Mouse (Mus musculus) E14TG2a.4 (cell line): ENCODE measurements at regions not wholly inside any gene's neighbourhood (a gene's known extent, or its start where the extent isn't known, plus 50 kb on each side); places are given as distances from the start of the nearest gene placed in this dataset.
A peak's percentile ranks its signal among the peaks of the same experiment; 100 is the strongest.

ENCODE experiments used
- H3K27me3 ChIP-seq: 2 replicates; pipeline ENCODE4 v1.6.1; 2014; ENCODE audit warnings: low read length, control low read depth; ENCODE audit not compliant: insufficient read depth
- H3K36me3 ChIP-seq: 2 replicates; pipeline ENCODE4 v1.6.1; 2014; ENCODE audit warnings: low read length, control low read depth; ENCODE audit not compliant: insufficient read depth
- H3K4me1 ChIP-seq: replicated peaks from 2 replicates; pipeline ENCODE4 v1.6.1; 2014; ENCODE audit warnings: low read depth, low read length, control low read depth
- H3K4me3 ChIP-seq: replicated peaks from 2 replicates; pipeline ENCODE4 v1.5.1; 2014; ENCODE audit warnings: mild to moderate bottlenecking, low read length
- H3K9me3 ChIP-seq: 2 replicates; pipeline ENCODE4 v1.6.1; 2014; ENCODE audit warnings: low read length, control low read depth
- CTCF ChIP-seq: conservative IDR thresholded peaks from 2 replicates; pipeline ENCODE4 v1.5.1; 2014; ENCODE audit warnings: low read length
- NANOG ChIP-seq: IDR thresholded peaks from 2 replicates; pipeline ENCODE4 v1.6.1; 2014; ENCODE audit warnings: borderline replicate concordance, low read length, mixed read lengths
- POU5F1 ChIP-seq: IDR thresholded peaks from 2 replicates; pipeline ENCODE4 v1.6.1; 2014; ENCODE audit warnings: low read length, borderline replicate concordance

DNA sequence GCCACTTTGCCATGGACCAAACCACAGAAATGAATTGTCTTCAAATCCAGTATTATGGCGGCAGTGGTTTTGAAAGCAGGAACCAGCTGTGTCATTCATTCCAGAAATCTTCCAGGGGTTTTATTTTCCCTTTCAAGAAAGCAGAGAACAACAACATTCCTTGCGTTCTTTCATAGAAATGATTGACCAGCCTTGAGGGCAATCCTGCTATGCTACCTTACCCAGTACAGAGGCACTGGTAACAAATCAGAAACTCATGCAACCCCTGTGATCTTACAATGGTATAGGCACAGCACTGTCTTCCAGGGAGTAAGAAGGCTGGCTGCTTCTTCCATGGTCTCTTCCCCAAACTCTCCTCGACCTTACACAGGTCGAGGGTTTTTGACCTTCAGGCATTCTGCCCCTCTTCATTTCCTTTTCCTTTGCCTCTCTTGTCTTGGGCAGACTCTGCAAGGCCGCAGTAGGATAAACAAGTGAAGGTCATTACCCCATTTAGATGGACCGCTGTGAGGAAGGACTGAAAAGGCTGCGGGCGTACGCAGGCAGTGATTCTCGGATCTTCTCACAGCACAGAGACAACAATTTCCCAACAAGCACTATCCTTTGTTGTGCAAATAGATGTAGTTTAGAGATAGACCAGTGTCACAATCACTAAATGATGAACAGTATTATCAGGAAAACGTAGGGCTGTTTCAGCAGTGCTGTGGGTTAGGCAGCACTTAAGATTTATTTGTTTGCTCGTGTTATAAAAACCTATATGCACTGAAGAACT, 171.6 kb upstream of the Rfx3 start:
- Histone ChIP-seq H3K27me3 (no peaks in the 10 kb centered on the region), H3K4me3 (no peak overlapping the region), H3K9me3 (peaks cover 9% of the 10 kb centered on the region), H3K36me3 (no peaks in the 10 kb centered on the region), H3K4me1 (peaks cover 53% of the 10 kb centered on the region)
- peak; percentile 52; the same call in 1 of the 2 replicates for TF ChIP-seq POU5F1
- peak; percentile 97 for TF ChIP-seq NANOG
- no peak for TF ChIP-seq CTCF

DNA sequence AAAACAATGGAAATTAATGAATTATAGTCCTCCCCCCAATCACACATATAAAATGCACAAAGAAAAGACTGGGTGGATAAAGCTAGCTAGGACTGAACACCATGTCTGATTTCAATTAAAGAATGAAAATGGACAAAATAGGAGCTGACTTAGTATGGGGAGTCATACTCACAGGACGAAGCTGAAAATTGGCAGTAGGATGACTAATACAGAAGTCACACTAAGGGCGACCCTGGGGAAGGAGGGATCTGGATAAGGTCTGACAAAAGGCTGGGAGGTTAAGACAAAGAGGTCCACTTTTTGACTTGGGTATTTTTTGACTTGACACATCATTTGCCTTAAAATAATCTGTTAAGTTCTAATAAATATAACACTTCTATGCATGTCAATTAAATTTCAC, 170.2 kb upstream of the Rfx3 start:
- Histone ChIP-seq H3K27me3 (no peaks in the 10 kb centered on the region), H3K9me3 (peaks cover 9% of the 10 kb centered on the region), H3K4me1 (peaks cover 40% of the 10 kb centered on the region), H3K4me3 (no peak overlapping the region), H3K36me3 (no peaks in the 10 kb centered on the region)
- TF ChIP-seq POU5F1 (no peak), CTCF (no peak), NANOG (no peak)

DNA sequence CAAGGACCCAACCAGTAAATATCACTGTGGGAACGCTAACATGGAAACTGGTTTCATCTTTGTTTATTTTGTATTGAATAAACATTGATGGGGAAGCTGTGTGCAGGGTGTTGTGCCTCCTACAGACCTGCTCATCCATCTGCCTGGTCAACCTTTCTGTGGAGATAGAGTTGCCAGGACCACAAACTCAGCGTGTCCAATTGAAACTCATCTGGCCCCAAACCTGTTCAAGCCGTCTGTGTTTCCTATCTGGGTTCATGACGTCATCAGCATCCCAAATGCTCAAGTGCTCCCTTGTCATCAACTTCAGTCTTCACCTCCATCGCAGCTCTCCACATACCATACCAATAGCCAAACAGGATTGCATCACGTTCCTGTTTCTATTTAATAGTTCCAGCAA, 167.1 kb upstream of the Rfx3 start:
- H3K36me3 ChIP-seq, result no peaks in the 10 kb centered on the region
- TF ChIP-seq CTCF (no peak), POU5F1 (no peak), NANOG (no peak)
- H3K4me3 ChIP-seq, result no peak overlapping the region
- H3K9me3 ChIP-seq, result peaks cover 9% of the 10 kb centered on the region
- no peaks in the 10 kb centered on the region for H3K27me3 ChIP-seq
- H3K4me1 ChIP-seq, result peaks cover 20% of the 10 kb centered on the region

DNA sequence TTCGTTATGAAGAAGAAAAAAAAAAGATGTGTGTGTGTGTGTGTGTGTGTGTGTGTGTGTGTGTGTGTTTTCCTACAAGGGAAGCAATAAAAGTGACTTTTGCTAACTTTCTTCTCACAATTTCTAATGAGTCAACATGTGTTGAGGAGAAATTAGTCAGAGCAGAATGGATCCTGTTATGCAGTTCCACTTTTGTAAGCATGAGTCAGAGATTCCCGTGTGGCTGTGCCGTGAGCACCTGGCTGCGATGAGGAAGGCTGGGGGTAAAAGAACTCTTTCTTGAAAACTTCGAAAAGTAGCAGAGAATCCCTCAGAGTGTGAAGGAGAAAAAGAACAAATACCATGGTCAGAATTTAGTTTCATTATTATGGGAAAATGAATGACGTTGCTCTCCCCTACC, 165.9 kb upstream of the Rfx3 start:
- peaks cover 9% of the 10 kb centered on the region for H3K9me3 ChIP-seq
- no peak for TF ChIP-seq POU5F1
- TF ChIP-seq NANOG, result no peak
- TF ChIP-seq CTCF, result no peak

DNA sequence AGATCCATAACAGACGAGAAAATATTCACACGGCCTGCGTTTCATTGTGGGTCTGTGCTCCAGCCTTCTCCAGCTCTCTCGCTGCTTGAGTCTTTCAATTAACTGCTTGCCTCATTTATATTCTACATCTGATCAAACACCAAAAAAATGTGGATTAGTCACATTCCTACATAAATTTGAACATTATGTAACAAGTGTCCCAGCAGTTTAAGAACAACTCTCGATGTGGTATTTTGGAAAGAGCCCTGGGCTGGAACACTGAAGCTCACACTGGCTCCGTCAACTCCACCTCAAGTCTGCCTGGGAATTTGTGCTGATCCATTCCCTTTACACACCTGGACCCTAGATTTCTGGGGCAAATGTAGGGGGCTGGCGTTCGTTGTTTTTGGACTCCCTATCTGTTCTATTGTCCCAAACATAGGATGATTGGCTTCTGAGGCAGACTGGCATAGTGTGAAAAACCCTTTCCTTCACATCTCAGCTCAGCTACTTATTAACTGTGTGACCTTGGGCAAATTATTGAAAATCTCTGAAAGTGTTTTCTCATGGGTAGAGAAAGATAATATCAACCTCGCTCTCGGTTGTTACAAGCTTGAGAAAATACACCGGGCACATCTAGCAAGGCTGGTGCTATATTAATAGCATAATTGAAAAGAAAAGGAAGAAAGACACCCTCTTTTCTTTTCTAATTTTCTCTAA, 161.0 kb upstream of the Rfx3 start:
- no peaks in the 10 kb centered on the region for H3K4me1 ChIP-seq
- H3K36me3 ChIP-seq, result no peaks in the 10 kb centered on the region
- H3K9me3 ChIP-seq, result no peaks in the 10 kb centered on the region
- no peak overlapping the region for H3K4me3 ChIP-seq
- no peaks in the 10 kb centered on the region for H3K27me3 ChIP-seq
- TF ChIP-seq NANOG, result no peak
- no peak for TF ChIP-seq POU5F1
- no peak for TF ChIP-seq CTCF

More for the DNA sequence above, 165.9 kb upstream of the Rfx3 start:
- no peaks in the 10 kb centered on the region for H3K36me3 ChIP-seq
- H3K4me1 ChIP-seq, result peaks cover 11% of the 10 kb centered on the region
- no peak overlapping the region for H3K4me3 ChIP-seq
- H3K27me3 ChIP-seq, result no peaks in the 10 kb centered on the region

DNA sequence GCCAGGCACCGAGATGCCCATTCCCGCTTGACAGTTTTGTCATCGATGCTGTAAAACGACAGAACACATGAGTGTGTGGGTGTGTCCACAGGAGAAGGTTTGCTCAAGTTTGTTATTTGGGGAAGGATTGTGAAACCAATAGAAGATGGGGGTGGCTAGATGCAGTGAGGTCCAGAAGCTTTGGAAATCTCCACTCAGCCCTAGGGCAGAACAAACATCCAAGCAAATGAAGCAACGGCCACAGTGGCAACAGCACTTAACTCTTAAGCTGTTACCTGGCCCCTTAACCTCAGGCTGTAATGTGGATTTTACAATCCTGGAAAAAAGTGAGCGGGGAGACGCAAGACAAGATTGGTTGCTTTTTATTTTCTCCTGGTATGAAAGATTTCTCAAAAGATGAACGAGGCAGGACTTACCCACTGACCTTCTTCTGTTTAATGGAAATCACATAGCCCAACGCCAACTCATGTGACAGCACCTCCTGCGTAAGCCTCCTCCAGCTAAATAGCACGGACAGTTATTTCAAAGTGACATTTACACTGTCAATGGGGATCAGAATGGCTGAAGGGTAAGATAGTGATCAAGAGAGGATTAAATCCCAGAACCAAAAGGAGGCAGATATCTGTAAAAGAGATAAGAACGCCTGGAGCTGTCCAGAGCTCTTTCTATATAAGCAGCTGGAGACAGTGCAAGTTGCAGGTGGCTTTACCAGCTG, 156.6 kb upstream of the Rfx3 start:
- no peaks in the 10 kb centered on the region for H3K27me3 ChIP-seq
- TF ChIP-seq CTCF (no peak), NANOG (no peak), POU5F1 (no peak)
- no peaks in the 10 kb centered on the region for H3K36me3 ChIP-seq
- no peak overlapping the region for H3K4me3 ChIP-seq
- H3K9me3 ChIP-seq, result no peaks in the 10 kb centered on the region
- 0 out of 2 replicates have a peak, but pooled peaks cover 2% of the 10 kb centered on the region for H3K4me1 ChIP-seq

DNA sequence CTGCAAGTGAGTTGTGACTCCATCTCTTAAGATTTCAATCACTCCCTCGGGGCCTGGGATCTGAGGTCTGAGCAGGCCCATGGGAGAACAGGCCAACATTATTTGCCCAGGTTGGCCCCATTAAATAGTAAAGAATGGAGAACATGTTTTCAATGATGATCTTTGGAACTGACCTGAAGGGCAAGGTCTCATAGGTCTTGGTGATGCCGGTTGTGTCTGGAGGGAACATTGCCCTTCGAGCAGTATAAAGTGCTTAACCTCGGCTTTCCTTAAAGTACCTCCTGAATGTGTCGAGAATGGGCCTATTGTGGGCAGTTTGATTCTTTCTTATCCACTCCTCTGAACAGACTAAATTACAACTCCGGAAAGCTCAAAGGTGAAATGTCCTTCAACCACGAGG, 155.7 kb upstream of the Rfx3 start:
- H3K4me1 ChIP-seq, result 0 out of 2 replicates have a peak, but pooled peaks cover 2% of the 10 kb centered on the region
- no peaks in the 10 kb centered on the region for H3K27me3 ChIP-seq
- H3K4me3 ChIP-seq, result no peak overlapping the region
- TF ChIP-seq CTCF (no peak), POU5F1 (no peak), NANOG (no peak)
- H3K9me3 ChIP-seq, result no peaks in the 10 kb centered on the region
- H3K36me3 ChIP-seq, result no peaks in the 10 kb centered on the region

DNA sequence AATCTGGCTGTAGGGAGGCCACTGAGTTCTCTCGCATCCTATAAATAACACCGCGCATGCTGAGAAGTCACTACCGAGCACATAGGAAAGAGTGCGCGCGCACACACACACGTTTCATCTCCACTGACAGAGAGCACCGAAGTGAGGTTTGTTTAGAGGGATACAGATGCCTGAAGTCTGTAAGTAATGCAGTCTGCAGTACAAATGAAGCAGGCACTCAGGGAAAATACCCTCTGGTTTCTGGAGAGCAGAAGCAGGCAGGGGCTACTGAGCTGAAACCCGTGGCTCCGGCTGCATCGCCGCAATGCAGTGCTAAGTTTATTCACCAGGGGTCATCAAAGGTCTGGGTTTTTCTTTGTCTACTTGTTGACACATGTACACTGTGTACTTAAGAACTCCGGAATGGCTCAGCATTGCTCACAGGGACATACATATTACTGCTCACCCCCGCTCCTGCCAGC, 155.0 kb upstream of the Rfx3 start:
- H3K36me3 ChIP-seq, result no peaks in the 10 kb centered on the region
- no peak overlapping the region for H3K4me3 ChIP-seq
- H3K27me3 ChIP-seq, result no peaks in the 10 kb centered on the region
- no peaks in the 10 kb centered on the region for H3K9me3 ChIP-seq
- peak; percentile 77 for TF ChIP-seq CTCF
- TF ChIP-seq NANOG, result no peak
- H3K4me1 ChIP-seq, result 0 out of 2 replicates have a peak, but pooled peaks cover 2% of the 10 kb centered on the region
